Mouse (Mus musculus) CD4-positive, CD25-positive, alpha-beta regulatory T cell, adult 4 months (primary cell): Measurements from ENCODE around the gene Olfr961. TPM values are rescaled to one million over a fixed set of nuclear protein-coding genes. Genes with fewer than 3 reads are reported as not detected.

ENCODE experiments used
- polyA plus RNA-seq, 2 experiments: library from polyadenylated mRNA; unstranded; fragments of 100-300 nt; shearing (Covaris generic); gene quantifications; one replicate each; pipeline ENCODE4 v1.2.1; 2017

The Olfr961 gene
- polyA plus RNA-seq, 2 experiments from 2014 or later: not detected

Other genes with a start within 250 kb of the Olfr961 start
- gene Olfr952, start 217.9 kb upstream of the Olfr961 start, polyA plus RNA-seq: not detected
- gene Olfr954, start 188.4 kb upstream of the Olfr961 start, polyA plus RNA-seq: not detected
- not detected for gene Olfr955, start 173.1 kb upstream of the Olfr961 start, polyA plus RNA-seq
- gene Olfr44, start 151.1 kb upstream of the Olfr961 start, polyA plus RNA-seq: not detected
- not detected for gene Olfr957, start 129.3 kb upstream of the Olfr961 start, polyA plus RNA-seq
- gene Olfr958, start 91.0 kb upstream of the Olfr961 start, polyA plus RNA-seq: not detected
- not detected for gene Olfr959, start 69.5 kb upstream of the Olfr961 start, polyA plus RNA-seq
- gene AW551984, start 40.7 kb upstream of the Olfr961 start, polyA plus RNA-seq: not detected
- gene Olfr148, start 34.4 kb upstream of the Olfr961 start, polyA plus RNA-seq: not detected
- gene Olfr960, start 23.7 kb upstream of the Olfr961 start, polyA plus RNA-seq: not detected
- gene Olfr963, start 22.1 kb downstream of the Olfr961 start, polyA plus RNA-seq: not detected
- gene Olfr149, start 62.0 kb downstream of the Olfr961 start, polyA plus RNA-seq: not detected
- not detected for gene Olfr965, start 66.3 kb downstream of the Olfr961 start, polyA plus RNA-seq
- under 1 TPM in 1 of 2 experiments, not detected in 1; 0.35 TPM for gene Olfr150, start 85.9 kb downstream of the Olfr961 start, polyA plus RNA-seq
- not detected for gene Olfr967, start 101.2 kb downstream of the Olfr961 start, polyA plus RNA-seq
- not detected for gene Olfr968, start 138.2 kb downstream of the Olfr961 start, polyA plus RNA-seq
- not detected for gene Olfr969, start 145.9 kb downstream of the Olfr961 start, polyA plus RNA-seq
- gene Olfr970, start 163.8 kb downstream of the Olfr961 start, polyA plus RNA-seq: not detected
- gene Olfr971, start 191.8 kb downstream of the Olfr961 start, polyA plus RNA-seq: not detected
- gene Olfr972, start 221.3 kb downstream of the Olfr961 start, polyA plus RNA-seq: not detected